In genomic region chr1:53952395-53952794, GRCm38 (mm10) we compare ENCODE assay signal across 23 mouse cellular contexts.
A peak's percentile ranks its signal among the peaks of the same experiment; 100 is the strongest.
DNase-seq lines count a peak whose midpoint lies in the region; ATAC-seq lines count a peak whose summit lies in the region.
"Had no signal": no experiment of that assay in that cellular context is flagged by ENCODE, and none has a peak within 500 bp of the region (broad histone marks: within the 10 kb centered on the region; RNA-seq: fewer than 3 reads in every experiment).

No protein-coding gene starts in this region.

- ATAC-seq in common myeloid progenitor, adult 5-6 weeks (replicated peaks; ENCODE audit: low read depth, poor library complexity, severe bottlenecking), result peak; percentile 39; the same call in 1 of the 2 replicates
- ATAC-seq: forebrain, embryonic 15.5 days; hindbrain, embryonic 16.5 days; Patski had no signal

- DNase-seq in layer of hippocampus, adult 11-12 months (ENCODE audit: low spot score), result peak; percentile 36
- DNase-seq in layer of hippocampus, adult 9-10 months (ENCODE audit: low spot score), result no peak
- DNase-seq in layer of hippocampus, postnatal 14 days (ENCODE audit: low spot score in 2 of 2), result peak; percentile 7 to 44
- no peak for DNase-seq in layer of hippocampus, postnatal 25 days (ENCODE audit: extremely low spot score in 1 of 2, low spot score in 1 of 2)
- DNase-seq in retina, postnatal 1 day, result no peak
- no peak for DNase-seq in gastrocnemius, postnatal 4 days (ENCODE audit: low spot score in 2 of 2)
- DNase-seq: adrenal gland, postnatal 10 days; adrenal gland, postnatal 36 days; B cell, adult 2 months; cerebellum, adult 11 months; cerebellum, adult 2 months; cerebellum, adult 9-11 months; cerebellum, postnatal 25 days; embryo, embryonic 11 days; gastrocnemius, adult 2 months; gastrocnemius, postnatal 14 days; heart, adult 18-20 months; heart, postnatal 10 days; heart, postnatal 36 days had no signal

Comparison
In these comparisons a context has a peak if more than half of its experiments do, and no peak if none do; other contexts are left out.
1. DNase-seq: peak in layer of hippocampus, adult 11-12 months (single experiment) and layer of hippocampus, postnatal 14 days (2 of 2); none in layer of hippocampus, adult 9-10 months (single experiment), layer of hippocampus, postnatal 25 days (0 of 2), retina, postnatal 1 day (single experiment) and gastrocnemius, postnatal 4 days (0 of 2).